Mouse (Mus musculus) embryo, embryonic 11 days (tissue): ENCODE data around the gene Olfr1281.
"Not testable (repeated sequence)": the region's sequence is repeated elsewhere in the genome, so short reads cannot be mapped to it uniquely, and the experiment has no call there.

ENCODE experiments used
- DNase-seq: peaks from one replicate; pipeline ENCODE4 v3.0.0-alpha.2; 2015

The Olfr1281 gene

DNA sequence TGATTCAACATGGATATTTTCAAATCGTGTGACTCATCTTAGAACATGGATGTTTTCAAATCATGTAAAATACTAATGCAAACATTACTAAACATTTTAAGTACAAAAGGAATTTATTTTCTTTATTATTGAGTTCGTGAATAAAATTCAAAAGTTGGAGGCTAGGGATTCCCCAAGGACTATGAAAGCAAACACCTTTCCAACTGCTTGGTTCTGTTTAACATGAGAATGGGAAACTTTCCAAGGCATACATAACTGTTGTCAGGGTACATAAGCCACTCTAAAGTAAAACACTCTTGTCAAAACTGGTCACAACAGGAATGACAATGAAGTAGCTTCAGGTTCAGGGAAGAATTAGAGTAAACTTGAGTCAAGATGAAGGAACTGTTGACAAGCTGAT lies at the start of gene Olfr1281:
TSS of gene Olfr1281 (plus strand) at position 301 of the 400 bp plus-strand sequence.
- DNase-seq, result no peak

DNA sequence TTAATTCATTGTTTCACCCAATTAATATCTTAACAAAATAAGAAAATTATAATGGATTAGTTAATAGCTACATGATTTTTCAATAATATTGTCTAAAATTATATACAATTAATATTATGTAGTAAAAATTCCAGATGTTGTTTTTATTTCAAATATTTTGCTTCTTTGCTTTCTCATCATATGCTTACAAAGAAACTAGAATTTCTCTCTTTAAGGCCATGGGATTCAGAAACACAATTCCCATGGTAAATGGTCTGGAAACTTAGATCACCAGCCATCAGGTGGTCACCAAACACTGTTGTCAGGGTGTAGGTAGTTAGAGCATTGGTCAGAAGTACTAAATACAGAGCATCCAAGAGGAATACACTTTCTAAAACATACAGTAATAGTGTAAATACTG lies 36.5 kb upstream of the Olfr1281 start, which contains the start of gene Olfr1278:
TSS of gene Olfr1278 (plus strand) at position 301 of the 400 bp plus-strand sequence.
- DNase-seq, result no peak

DNA sequence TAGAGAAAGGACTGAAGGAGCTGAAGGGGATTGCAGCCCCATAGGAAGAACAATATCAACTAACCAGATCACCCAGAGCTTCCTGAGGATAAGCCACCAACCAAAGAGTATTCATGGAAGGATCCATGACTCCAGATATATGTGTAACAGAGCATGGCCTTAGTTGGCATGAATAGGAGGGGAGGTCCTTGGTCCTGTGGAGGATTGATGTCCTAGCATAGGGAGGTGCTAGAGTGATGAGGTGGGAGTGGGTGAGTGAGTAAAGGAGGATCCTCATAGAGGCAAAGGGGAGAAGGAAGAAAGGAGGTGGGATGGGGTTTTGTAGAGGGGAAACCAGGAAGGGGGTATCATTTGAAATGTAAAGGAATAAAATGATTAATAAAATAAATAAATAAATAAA lies 27.8 kb upstream of the Olfr1281 start:
- DNase-seq, result no peak

DNA sequence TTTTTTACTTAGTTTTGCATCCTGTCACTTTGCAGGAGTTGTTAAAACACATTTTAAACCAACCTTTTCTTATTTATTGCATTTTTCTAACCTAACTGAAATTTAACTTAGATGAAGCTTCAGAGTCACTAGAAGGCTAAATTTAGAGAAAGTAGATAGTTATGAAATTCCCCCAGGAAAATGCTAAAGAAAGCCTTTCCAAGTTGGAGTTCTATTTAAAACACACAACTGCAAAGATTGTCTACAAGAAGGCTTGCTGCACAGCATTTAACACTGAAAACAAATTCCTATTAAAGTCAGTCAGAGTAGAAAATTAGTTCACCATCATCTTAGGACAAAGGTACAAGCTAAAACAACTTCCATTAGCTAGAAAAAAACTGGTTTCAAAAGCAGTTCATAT lies 25.9 kb upstream of the Olfr1281 start, which contains the start of gene Olfr1279:
TSS of gene Olfr1279 (plus strand) at position 262 of the 400 bp plus-strand sequence.
- no peak for DNase-seq

DNA sequence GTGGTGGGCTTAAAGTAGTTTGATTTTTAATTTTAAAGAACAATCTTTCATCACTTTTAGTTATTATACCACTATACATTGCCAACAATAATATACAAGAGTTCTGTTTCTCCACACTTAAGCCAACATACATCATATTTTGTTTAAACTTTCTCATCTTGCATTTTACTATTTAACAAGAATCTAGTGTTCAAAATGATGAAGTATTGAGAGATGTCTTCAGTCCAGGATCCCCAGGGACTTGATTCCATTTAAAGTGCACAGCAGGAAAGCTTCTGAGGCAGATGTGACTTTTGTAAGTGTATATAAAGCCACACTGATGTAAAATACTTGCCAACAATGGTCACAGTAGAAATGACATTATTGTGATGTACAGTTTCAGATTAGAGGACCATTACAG lies 12.6 kb upstream of the Olfr1281 start, which contains the start of gene Olfr1280:
TSS of gene Olfr1280 (plus strand) at position 301 of the 400 bp plus-strand sequence.
- no peak for DNase-seq

DNA sequence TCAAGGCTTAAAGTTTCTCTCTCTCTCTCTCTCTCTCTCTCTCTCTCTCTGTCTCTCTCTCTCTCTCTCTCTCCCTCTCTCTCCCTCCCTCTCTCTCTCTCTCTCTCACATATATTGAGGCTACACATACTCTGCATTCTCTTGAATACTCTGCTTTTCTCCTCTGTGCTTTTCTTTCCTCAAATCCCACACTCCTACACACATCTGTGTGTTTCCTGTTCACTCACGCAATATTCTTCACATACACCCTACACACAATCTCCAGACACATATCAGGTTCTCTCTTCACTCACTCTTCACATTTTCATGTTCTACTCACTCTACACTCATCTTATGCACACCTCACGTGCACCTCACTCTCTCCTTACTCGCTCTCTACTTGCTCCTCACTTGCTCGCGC lies 7.4 kb downstream of the Olfr1281 start:
- not testable (repeated sequence) for DNase-seq

DNA sequence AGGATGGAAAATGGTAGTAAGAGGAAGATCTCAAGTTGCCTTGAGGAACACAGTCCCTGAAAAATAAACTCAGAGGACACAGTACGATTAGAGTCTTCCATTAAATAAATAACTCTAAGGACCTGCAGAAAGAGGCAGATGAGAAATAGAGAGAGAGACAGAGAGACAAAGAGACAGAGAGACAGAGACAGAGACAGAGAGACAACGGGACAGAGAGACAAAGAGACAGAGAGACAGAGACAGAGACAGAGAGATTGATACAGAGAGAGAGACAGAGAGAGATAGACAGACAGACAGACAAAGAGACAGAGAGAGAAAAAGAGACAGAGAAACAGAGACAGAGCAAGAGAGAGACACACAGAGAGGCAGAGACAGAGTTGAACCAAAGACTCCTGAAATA lies 9.7 kb downstream of the Olfr1281 start, which contains the start of gene Olfr1282:
TSS of gene Olfr1282 (minus strand) at position 101 of the 400 bp plus-strand sequence.
- DNase-seq, result no peak

DNA sequence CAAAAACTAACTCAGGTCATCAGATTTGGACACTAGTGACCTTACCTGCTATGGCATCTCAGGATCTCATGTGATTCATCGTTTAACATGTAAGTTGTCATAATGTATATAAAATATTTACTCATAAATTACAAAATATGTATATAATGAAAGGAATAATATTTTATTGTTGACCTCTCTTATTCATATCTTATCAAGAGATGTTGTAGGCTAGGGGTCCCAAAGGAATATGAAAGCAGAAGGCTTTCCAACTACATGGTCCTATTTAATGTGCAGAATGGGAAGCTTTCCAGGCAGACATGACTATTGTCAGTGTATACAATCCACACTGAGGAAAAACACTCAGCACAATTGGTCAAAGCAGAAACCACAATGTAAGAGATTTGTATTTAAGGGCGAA lies 40.2 kb downstream of the Olfr1281 start, which contains the start of gene Olfr1283:
TSS of gene Olfr1283 (plus strand) at position 301 of the 400 bp plus-strand sequence.
- no peak for DNase-seq

DNA sequence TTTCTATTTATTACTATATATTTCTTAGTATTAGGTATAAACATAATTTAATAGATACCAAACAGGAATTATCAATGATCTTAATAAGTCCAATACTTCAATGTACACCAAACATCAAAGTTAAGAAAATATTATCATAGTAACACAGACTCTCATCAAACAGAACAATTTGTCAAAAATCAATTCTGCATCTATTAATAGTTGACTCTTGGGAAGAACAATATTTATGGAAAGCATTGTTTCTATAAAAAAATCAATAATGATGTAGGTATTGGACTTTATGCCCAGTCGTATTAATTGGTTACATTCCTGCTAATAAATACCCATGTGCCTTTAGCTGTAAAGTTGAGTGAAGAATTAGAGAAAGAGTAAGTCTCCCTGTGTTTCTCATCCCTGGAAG lies 48.9 kb downstream of the Olfr1281 start, which contains the start of gene Olfr1284:
TSS of gene Olfr1284 (plus strand) at position 301 of the 400 bp plus-strand sequence.
- no peak for DNase-seq
